Mouse (Mus musculus) fibroblast of lung, adult 2 months (primary cell): ENCODE measurements around the gene Mical1.

ENCODE experiments used
- DNase-seq: peaks from one replicate; pipeline ENCODE4 v3.0.0-alpha.2; 2011; ENCODE audit warnings: low read depth

Gene Mical1

DNA sequence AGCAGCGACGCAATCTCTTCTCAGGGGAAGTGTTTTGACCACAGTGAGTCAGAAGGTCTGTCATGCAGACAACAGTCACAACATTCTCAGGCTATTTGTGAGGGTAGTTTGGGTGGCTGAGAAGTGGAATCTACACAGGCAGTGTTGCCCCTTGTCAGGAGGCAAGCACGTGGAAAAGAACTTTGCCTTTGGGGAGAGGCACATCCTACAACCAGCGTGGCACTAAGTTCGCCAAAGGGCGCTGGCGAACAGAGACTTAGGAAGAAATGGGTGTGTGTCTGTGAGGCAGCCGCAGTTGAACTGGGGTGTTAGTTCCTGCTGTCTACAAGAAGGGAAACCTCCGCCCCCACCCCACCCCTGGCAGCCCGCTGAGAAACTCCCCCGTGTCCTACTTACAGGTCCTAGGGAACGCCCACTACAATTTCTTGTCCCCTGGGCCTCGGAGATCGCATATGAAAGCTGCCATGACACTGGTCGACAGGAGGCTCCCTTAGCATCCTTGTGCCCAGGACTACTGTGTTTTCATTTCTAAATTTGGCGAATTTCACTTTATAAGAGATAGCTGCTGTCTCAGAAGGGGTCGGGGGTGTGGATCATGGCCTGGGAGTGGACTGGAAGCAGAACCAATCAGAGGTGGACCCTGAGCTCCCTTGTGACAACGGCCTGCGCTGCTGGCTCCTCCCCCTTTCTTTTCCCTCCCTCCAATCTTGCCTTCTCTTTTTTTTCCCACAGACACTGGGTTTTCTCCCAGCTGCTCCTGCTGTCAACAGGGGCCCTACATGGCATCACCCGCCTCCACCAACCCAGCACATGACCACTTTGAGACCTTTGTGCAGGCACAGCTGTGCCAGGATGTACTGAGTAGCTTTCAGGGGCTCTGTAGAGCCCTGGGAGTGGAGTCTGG, 1.4 kb downstream of the Mical1 start:
- DNase-seq = peak; percentile 94

DNA sequence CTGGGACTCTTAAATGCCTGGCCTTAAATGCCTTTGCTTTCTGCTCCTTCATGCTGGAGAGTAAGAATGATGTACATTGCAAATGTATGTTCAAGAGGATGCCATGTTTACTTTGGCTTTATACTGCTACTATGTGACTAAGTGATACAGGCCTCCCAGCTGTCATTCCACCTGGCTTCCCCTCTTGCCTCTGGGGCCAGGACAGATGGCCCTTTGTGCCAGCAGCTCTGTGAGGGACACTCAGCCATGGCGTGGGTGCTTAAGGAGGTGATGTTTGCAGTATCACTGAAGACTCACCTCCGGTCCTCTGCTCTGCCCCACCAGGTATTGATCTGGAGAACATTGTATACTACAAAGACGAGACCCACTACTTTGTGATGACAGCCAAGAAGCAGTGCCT, 3.8 kb downstream of the Mical1 start:
- no peak for DNase-seq

DNA sequence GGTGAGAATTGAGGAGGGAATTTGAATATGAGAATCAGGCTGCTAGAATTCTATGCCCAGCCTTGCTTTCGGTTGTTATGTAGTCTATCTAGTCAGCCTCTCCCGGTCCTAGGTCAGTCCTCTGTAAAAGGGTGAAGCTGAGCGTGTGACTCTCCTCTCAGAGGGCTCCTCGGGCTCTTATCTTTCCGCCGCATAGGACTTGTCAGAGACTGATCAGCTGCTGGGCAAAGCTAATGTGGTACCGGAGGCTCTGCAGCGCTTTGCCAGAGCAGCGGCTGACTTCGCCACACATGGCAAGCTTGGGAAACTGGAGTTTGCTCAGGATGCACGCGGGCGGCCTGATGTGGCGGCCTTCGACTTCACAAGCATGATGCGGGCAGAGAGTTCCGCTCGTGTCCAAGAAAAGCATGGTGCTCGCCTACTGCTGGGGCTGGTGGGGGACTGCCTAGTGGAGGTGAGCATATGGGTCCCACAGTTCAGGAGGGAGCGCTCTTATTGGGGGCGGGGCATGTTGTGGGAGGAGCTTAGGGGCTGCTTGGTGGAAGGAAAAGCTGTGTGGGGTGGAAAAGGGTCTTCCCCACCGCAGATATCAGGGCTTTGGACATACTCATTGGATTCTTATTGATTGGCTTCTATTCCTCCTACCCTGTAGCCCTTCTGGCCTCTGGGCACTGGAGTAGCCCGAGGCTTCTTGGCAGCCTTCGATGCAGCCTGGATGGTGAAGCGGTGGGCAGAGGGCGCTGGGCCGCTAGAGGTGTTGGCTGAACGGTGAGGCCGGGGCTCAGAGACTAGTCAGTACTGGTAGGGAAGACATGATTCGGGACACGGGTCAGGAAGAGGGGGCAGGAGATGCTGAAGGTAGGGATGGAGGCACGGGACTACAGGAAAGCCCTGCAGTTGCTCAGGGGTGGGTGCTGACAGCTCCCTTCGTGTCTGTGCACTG, 5.1 kb downstream of the Mical1 start:
- no peak for DNase-seq

- no peak for DNase-seq
Observed at GRCm38 (mm10) chr10:41482446-41482845, 6.3 kb downstream of the Mical1 start.

- no peak for DNase-seq
Observed at GRCm38 (mm10) chr10:41485778-41486177, 9.7 kb downstream of the Mical1 start.

GRCm38 (mm10) chr10:41486506-41487170, 10.5 kb downstream of the Mical1 start:
- no peak for DNase-seq

GRCm38 (mm10) chr10:41488877-41489276, 12.8 kb downstream of the Mical1 start:
- DNase-seq = no peak

DNA sequence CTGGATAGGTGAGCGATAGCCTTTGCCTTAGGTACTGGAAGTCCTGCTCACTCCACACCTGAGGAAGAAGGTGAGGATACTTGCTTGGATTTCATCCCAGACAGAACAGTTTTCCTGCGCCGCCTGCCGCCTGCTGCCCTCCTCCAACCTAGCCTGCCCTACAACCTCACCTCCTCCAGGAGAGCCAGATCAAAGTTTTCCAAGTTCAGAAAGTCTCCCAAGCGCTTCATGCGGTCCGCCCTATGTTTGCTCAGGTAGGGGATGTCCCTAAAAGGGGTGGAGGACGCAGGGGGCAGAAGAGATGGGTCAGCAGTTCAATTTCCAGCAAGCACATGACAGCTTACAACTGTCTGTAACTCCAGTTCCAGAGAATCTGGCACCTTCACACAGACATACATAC, 13.2 kb downstream of the Mical1 start:
- DNase-seq = no peak

DNA sequence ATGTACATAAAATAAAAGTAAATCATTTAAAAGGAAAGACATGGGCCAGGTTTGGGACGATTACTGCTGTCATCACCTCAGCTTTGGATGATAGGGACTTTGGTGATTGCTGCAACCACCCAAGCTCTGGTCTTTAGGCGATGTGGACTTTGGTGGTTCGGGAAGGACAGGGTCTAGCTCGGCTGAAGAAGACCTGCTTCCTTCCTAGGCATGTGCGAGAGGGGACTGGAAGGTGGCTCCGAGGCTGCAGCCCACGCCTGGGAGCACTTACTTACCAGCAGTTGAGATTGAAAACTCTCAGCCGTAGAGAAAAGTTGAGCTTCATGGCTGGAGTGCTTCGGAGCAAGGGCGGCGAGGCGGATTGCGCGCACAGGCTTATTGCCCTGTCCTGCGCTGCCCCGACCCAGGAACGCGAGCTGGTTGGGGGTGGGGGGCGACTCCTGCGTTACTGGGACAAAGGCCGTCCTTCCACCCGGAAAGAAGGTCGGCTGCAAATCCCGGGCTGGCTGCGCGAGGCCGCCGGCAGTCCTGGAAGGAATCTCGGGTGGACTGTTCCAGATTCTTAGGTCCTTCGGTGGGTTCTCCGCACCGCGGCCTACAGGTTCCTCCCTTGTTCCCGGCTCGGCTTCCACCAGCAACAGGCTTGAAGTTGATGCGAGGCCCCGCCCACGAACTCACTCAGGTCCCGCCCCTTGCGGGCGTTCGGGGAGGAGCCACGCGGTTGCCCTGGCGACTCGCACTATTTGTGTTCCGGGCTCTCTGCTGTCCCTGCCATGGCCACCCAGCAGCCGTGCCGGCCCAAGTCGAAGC, 13.8 kb downstream of the Mical1 start, which contains the start of the genes Smpd2 and Ppil6:
Gene Smpd2, minus strand, starts transcription at position 662 of the 810 bp plus-strand sequence.
Gene Ppil6, plus strand, starts transcription at position 732 of the 810 bp plus-strand sequence.
- DNase-seq = peak; percentile 82

- no peak for DNase-seq
Observed at GRCm38 (mm10) chr10:41490518-41490873, 14.4 kb downstream of the Mical1 start.

- DNase-seq = no peak
Observed at GRCm38 (mm10) chr10:41491111-41491510, 15.0 kb downstream of the Mical1 start.

DNA sequence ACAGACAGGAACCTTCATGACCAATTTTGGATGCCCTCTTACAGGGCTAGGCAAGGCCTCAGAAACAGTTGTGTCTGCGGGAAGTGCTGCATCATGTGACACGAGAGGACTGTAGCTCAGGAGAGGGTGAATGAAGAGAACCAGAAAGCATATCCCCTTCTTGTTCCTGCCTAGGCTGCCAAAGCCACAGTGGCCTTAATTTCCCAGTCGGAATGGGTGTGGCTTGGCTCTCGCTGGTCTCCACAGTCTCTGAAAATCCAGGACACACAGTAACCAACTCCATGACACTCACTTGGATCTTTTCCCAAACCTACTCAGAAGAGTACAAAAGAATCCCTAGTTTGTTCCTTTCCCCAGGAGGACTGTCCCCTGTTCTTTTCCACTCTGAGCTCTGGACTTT, 24.8 kb downstream of the Mical1 start:
- no peak for DNase-seq

- no peak for DNase-seq
Observed at GRCm38 (mm10) chr10:41504996-41505395, 28.9 kb downstream of the Mical1 start.

DNA sequence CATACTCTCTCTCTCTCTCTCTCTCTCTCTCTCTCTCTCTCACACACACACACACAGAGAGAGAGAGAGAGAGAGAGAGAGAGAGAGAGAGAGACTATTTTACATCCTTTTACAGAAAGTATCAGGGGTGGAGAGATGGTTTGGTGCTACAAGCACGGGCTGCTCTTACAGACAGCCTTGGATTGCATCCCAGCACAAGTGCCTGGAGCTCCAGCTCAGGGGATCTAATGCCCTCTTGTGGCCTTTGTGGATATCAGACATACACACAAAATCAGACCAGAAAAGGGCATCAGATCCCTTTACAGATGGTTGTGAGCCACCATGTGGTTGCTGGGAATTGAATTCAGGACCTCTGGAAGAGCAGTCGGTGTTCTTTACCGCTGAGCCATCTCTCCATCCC, 29.3 kb downstream of the Mical1 start:
- DNase-seq = peak; percentile 72

- no peak for DNase-seq
Observed at GRCm38 (mm10) chr10:41509160-41509559, 33.0 kb downstream of the Mical1 start.

DNA sequence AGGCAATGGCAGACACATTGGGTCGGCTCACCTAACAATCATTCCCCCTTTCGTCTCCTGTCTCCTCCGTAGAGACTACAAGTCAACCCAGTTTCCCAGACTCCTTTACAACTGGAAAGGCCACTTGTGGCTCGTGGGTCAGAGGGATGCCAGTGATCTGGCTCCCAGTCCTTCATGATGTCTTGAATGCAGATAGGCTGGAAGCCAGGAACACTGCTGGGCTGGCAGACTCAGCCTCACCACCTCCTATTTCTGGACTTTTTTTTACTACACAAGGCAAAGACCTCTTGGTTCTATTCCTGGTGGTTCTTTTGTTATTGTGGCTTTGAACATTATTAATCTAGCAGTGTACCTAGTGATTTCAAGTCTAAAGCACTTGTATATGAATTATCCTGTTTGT, 38.2 kb downstream of the Mical1 start:
- DNase-seq = no peak

- DNase-seq = no peak
Observed at GRCm38 (mm10) chr10:41514921-41515320, 38.8 kb downstream of the Mical1 start.

- peak; percentile 67 for DNase-seq
Observed at GRCm38 (mm10) chr10:41518508-41518980, 42.4 kb downstream of the Mical1 start.

- peak; percentile 80 for DNase-seq
Observed at GRCm38 (mm10) chr10:41518981-41519618, 43.0 kb downstream of the Mical1 start, which contains the start of gene Cd164. Cd164 (plus strand) TSS chr10:41519414.

GRCm38 (mm10) chr10:41519640-41520409, 43.7 kb downstream of the Mical1 start:
- DNase-seq = no peak
